Mouse (Mus musculus) stomach, embryonic 14.5 days (tissue): Measurements from ENCODE around the gene Scyl2. TPM values are rescaled to one million over a fixed set of nuclear protein-coding genes. Genes with fewer than 3 reads are reported as not detected.

Experiments
- ATAC-seq: fragments of 200-750 bp; cut with Nextera tagmentation; 2 replicates; pipeline ENCODE4 v1.8.0; 2017; ENCODE audit warnings: low read depth, moderate TSS enrichment; ENCODE audit not compliant: insufficient number of reproducible peaks, insufficient read depth, low FRiP score
- H3K27ac ChIP-seq: fragments of 300-500 bp; sonication (generic); 2 replicates; pipeline ENCODE4 v1.5.1; 2014; ENCODE audit warnings: mild to moderate bottlenecking, low read length, moderate library complexity, mixed read lengths
- H3K27me3 ChIP-seq: fragments of 300-500 bp; sonication (generic); 2 replicates; pipeline ENCODE4 v1.6.1; 2014; ENCODE audit warnings: low read length, control low read depth, mixed read lengths; ENCODE audit not compliant: control insufficient read depth, insufficient read depth
- H3K36me3 ChIP-seq: fragments of 300-500 bp; sonication (generic); 2 replicates; pipeline ENCODE4 v1.6.1; 2014; ENCODE audit warnings: mild to moderate bottlenecking, control low read depth, low read length, moderate library complexity, mixed read lengths; ENCODE audit not compliant: control insufficient read depth, insufficient read depth
- H3K4me1 ChIP-seq: fragments of 300-500 bp; sonication (generic); 2 replicates; pipeline ENCODE4 v1.6.1; 2014; ENCODE audit warnings: low read length, control low read depth, mixed read lengths; ENCODE audit not compliant: control insufficient read depth, insufficient read depth
- H3K4me2 ChIP-seq: fragments of 300-500 bp; sonication (generic); replicated peaks from 2 replicates; pipeline ENCODE4 v1.6.1; 2014; ENCODE audit warnings: low read depth, low read length, control low read depth
- H3K4me3 ChIP-seq: fragments of 300-500 bp; sonication (generic); 2 replicates; pipeline ENCODE4 v1.5.1; 2014; ENCODE audit warnings: low read depth, low read length, control low read depth
- H3K9ac ChIP-seq: fragments of 300-500 bp; sonication (generic); replicated peaks from 2 replicates; pipeline ENCODE4 v1.6.1; 2014; ENCODE audit warnings: low read depth, mild to moderate bottlenecking, control low read depth, low read length, moderate library complexity, mixed read lengths
- H3K9me3 ChIP-seq: fragments of 300-500 bp; sonication (generic); 2 replicates; pipeline ENCODE4 v1.6.1; 2016; ENCODE audit warnings: low read depth, low read length, control low read depth; ENCODE audit not compliant: control insufficient read depth
- WGBS: fragments of 180-500 bp; shearing (Covaris S2); extraction: QIAGEN DNeasy Blood & Tissue Kit; methylation state at CpG from one replicate; pipeline ENCODE4 v1.1.7; 2014; 5-methylcytosine and 5-hydroxymethylcytosine counted together
- polyA plus RNA-seq: library from polyadenylated mRNA; unstranded; fragments of >200 nt; fragmentation: Nextera tagmentation; extraction: Ambion mirVana; gene quantifications from 2 replicates; pipeline ENCODE4 v1.2.1, GENCODE M21; 2014

The Scyl2 gene
- polyA plus RNA-seq, 1 experiment from 2014 or later = 15.2 TPM

DNA sequence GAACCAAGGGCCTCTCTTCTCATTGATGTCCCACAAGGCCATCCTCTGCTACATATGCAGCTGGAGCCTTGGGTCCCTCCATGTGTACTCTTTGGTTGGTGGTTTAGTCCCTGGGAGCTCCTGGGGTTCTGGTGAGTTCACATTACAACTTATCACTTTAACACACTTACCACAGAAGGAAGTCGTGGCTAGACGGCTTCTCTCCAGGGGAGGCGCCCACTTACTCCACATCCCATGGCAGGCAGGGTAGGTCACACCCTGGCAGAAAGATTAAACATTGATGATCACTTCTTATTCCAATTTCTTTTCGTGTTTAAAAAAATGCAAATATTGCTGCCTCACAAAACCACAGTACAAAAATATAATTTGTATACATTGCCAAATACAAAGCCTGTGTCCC, 88.8 kb downstream of the Scyl2 start:
- Histone ChIP-seq H3K4me2 (no peak overlapping the region), H3K27ac (no peak overlapping the region), H3K9ac (no peak overlapping the region), H3K4me3 (no peak overlapping the region), H3K4me1 (no peaks in the 10 kb centered on the region), H3K36me3 (no peaks in the 10 kb centered on the region), H3K27me3 (no peaks in the 10 kb centered on the region), H3K9me3 (no peaks in the 10 kb centered on the region)
- ATAC-seq = no peak
- 76% methylated on average over 4 of the region's 4 CpGs for WGBS

DNA sequence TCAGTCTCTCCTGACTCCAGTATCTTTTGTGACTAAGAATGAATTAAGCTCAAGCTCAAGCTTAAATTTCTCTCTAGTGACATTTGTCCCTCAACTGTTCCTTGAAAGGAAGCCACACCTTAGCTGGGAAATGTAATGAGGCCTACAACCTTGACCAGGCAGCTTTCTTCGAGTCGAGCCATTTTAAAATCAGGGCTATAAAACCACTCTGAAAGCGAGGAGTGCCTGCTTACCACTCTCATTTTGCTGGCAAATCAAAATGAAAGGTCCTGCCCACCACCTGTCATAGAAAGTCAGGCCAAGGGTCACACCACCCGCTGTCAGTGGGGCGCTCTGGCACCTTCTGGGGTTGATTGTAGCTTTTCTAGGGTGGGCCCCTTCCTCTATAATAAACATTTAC, 90.2 kb downstream of the Scyl2 start:
- no peak for ATAC-seq
- Histone ChIP-seq H3K36me3 (no peaks in the 10 kb centered on the region), H3K4me3 (no peak overlapping the region), H3K27ac (no peak overlapping the region), H3K4me2 (no peak overlapping the region), H3K9ac (no peak overlapping the region), H3K27me3 (no peaks in the 10 kb centered on the region), H3K9me3 (no peaks in the 10 kb centered on the region), H3K4me1 (no peaks in the 10 kb centered on the region)
- 88% methylated on average over 5 of the region's 5 CpGs for WGBS

DNA sequence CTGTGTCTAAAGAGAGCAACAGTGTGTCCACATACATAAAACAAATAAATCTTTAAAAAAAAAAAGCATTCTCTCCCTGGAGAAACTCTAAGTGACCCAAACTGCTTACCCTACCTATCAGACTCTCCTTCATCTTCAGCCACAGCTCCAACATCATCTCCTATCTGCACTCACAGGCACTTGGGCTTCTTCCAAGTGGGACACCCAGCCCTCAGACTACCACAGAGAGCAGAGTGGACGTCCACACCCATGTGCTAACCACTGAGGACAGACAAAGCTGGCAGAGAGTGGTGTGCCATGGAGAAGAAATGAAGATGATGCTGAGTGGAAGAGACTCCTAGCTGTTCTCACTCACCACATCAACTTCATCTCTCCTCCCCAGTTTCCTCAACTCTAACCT, 90.6 kb downstream of the Scyl2 start:
- H3K4me2 ChIP-seq = no peak overlapping the region
- no peaks in the 10 kb centered on the region for H3K9me3 ChIP-seq
- no peaks in the 10 kb centered on the region for H3K36me3 ChIP-seq
- H3K4me1 ChIP-seq = no peaks in the 10 kb centered on the region
- no peak overlapping the region for H3K4me3 ChIP-seq
- ATAC-seq = no peak
- no peak overlapping the region for H3K9ac ChIP-seq
- no peaks in the 10 kb centered on the region for H3K27me3 ChIP-seq
- 80% methylated on average over 1 of the region's 1 CpGs for WGBS
- H3K27ac ChIP-seq = no peak overlapping the region

DNA sequence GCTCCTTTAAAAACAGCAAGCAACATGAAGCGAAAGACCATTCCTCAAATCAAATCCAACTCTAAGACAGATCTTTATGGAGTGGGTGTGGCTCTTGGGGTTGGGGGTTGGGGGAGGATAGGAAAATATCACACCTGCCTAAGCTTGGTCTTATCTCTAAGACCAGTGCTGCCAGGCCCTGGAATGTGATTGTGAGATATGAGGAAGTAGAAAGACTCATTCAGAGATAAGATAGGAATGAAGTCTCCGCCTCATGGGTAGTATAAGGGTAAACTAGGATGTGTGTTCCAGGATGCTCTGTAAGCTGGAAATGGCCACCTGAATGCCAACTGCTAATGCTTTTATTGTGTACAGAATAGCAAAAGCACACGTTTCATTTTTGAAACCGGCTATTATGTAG, 91.8 kb downstream of the Scyl2 start:
- H3K4me2 ChIP-seq = no peak overlapping the region
- no peaks in the 10 kb centered on the region for H3K27me3 ChIP-seq
- H3K4me1 ChIP-seq = no peaks in the 10 kb centered on the region
- no peak overlapping the region for H3K4me3 ChIP-seq
- no peak overlapping the region for H3K9ac ChIP-seq
- H3K36me3 ChIP-seq = no peaks in the 10 kb centered on the region
- 65% methylated on average over 4 of the region's 4 CpGs for WGBS
- ATAC-seq = no peak
- no peaks in the 10 kb centered on the region for H3K9me3 ChIP-seq
- no peak overlapping the region for H3K27ac ChIP-seq

- no peak overlapping the region for H3K27ac ChIP-seq
- no peaks in the 10 kb centered on the region for H3K27me3 ChIP-seq
- H3K9ac ChIP-seq = no peak overlapping the region
- no peaks in the 10 kb centered on the region for H3K9me3 ChIP-seq
- 65% methylated on average over 4 of the region's 4 CpGs for WGBS
- no peak overlapping the region for H3K4me3 ChIP-seq
- no peaks in the 10 kb centered on the region for H3K4me1 ChIP-seq
- ATAC-seq = no peak
- no peaks in the 10 kb centered on the region for H3K36me3 ChIP-seq
- H3K4me2 ChIP-seq = no peak overlapping the region
Observed at GRCm38 (mm10) chr10:89592797-89593196, 93.3 kb downstream of the Scyl2 start.

DNA sequence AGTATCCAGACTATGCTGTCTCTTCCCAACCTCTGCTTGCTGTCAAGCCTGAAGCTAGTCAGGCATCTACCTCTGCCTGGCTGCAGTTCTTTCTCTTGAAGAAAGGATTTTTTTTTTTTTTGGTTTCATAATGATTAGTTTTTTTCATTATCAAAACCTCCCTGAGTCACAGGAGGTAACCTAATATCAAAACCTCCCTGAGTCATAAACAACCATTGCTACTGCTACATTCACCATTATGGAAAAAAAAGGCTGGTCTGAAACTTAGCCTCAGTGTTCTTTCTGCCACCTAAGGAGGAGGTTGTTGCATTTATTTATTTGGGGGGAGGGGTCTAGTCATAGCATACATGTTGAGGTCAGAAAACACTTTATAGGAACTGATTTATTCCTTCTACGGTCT, 96.2 kb downstream of the Scyl2 start:
- no peaks in the 10 kb centered on the region for H3K36me3 ChIP-seq
- ATAC-seq = no peak
- 92% methylated on average over 1 of the region's 1 CpGs for WGBS

More for the DNA sequence above, 96.2 kb downstream of the Scyl2 start:
- Histone ChIP-seq H3K27ac (no peak overlapping the region), H3K27me3 (no peaks in the 10 kb centered on the region), H3K4me3 (no peak overlapping the region), H3K9me3 (no peaks in the 10 kb centered on the region), H3K4me1 (no peaks in the 10 kb centered on the region), H3K4me2 (no peak overlapping the region), H3K9ac (no peak overlapping the region)

Other genes with a start within 250 kb of the Scyl2 start
- 18.7 and 20.7 TPM in 2 replicates for gene Gas2l3, start 242.3 kb downstream of the Scyl2 start, polyA plus RNA-seq
- 1.9 and 2.0 TPM in 2 replicates for gene Nr1h4, start 152.7 kb downstream of the Scyl2 start, polyA plus RNA-seq
- not detected in 2 replicates for gene Slc17a8, start 65.0 kb downstream of the Scyl2 start, polyA plus RNA-seq
- gene Actr6, start 46.0 kb upstream of the Scyl2 start, polyA plus RNA-seq = 29.7 and 39.1 TPM in 2 replicates
- 30.5 and 30.7 TPM in 2 replicates for gene Uhrf1bp1l, start 58.7 kb upstream of the Scyl2 start, polyA plus RNA-seq
- gene Anks1b, start 187.2 kb upstream of the Scyl2 start, polyA plus RNA-seq = 1.2 and 1.5 TPM in 2 replicates